Mouse (Mus musculus): ENCODE measurements around the gene Gak.

DNA sequence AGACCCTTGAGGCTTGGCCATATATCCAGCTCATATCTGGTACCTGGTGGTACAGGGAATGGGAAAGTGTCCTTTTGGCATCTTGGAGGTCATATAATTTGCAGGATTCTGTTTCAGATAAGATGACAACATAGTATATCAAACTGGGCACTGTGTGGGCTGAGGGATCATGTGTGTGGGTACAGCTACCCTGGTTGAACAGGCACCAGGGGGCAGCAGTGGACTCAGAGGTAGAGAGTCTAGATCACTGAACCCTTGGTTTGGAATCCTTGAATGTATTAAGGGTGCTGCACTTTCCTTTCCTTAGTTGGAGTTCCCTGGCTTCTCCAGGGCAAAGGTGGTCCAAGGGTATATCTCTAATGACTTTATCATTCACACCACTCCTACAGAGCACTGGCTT, 41.2 kb upstream of the Gak start:
- TF ChIP-seq CTCF (IDR thresholded peaks at IDR 0.05; ENCODE audit: insufficient read depth, low read depth, low read length): no peak
- no peak for TF ChIP-seq POLR2A (IDR thresholded peaks at IDR 0.05; ENCODE audit: insufficient read depth, low read depth, low read length)
